Mouse (Mus musculus): ENCODE data around the gene Tcf7l1.

The Tcf7l1 gene

GRCm38 (mm10) chr6:72699467-72700126, 89.5 kb downstream of the Tcf7l1 start:
- no peak for DNase-seq (ENCODE audit: low read depth, low spot score)

- no peak for DNase-seq (ENCODE audit: low read depth, low spot score)
Measured at GRCm38 (mm10) chr6:72698559-72698958, 90.5 kb downstream of the Tcf7l1 start.

DNA sequence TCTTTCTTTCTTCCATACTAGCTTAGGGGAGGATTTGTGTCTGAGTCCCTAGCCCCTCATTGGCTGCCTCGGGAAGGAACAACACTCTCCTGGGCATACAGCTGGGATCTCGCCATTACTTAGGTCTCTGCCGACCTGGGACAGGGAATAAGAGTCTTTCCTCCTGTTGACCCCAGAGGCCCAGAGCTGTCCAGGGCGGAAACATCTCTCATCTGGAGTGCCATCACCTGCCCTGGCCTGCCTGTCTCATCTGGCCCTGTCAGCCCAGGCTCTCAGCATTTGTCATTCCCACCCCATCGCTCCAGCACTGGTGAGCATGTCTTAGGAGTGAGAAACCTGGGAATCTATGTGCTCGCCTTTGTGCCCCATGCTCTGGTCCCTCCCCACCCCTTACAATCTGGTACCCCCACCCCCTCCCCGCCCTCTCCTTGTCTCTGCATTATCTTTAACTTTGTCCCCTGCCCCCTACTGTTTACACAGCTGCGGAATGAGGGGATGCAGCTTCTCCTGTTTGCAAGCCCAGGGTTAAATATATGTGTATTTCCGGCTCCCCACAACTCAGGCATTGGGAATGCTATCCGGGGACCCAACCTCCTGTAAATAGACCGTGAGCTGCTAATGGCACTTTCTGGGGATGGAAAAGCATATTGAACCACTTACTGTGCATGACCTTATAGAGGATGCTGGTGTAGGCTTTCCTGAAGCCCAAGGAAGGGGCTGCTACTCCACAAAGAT, 92.3 kb downstream of the Tcf7l1 start:
- DNase-seq (ENCODE audit: low read depth, low spot score), result no peak

- DNase-seq (ENCODE audit: low read depth, low spot score), result no peak
Measured at GRCm38 (mm10) chr6:72694791-72695204, 94.3 kb downstream of the Tcf7l1 start.

GRCm38 (mm10) chr6:72694047-72694790, 94.8 kb downstream of the Tcf7l1 start:
- no peak for DNase-seq (ENCODE audit: low read depth, low spot score)

- no peak for DNase-seq (ENCODE audit: low read depth, low spot score)
Measured at GRCm38 (mm10) chr6:72692469-72692868, 96.6 kb downstream of the Tcf7l1 start.

DNA sequence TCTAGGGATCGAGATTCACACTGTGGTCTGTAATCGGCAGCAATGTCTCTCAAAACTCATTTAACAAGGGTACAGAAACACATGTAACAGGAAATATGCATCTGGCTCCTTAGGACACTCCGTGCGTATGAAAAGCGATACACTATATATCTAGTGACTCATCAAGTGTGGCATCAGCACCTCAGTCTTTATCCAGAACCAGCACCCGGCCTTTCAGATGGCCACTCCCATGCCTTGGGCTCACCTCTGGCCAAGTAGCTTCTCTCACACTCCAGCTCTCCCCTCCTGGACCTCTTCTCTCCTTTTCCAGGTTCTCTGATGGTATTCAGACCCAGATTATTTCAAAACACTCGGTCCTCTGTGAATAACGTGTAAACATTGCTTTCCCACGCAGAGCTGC, 97.5 kb downstream of the Tcf7l1 start:
- no peak for DNase-seq (ENCODE audit: low read depth, low spot score)

GRCm38 (mm10) chr6:72690595-72690994, 98.5 kb downstream of the Tcf7l1 start:
- DNase-seq (ENCODE audit: low read depth, low spot score), result no peak

GRCm38 (mm10) chr6:72690001-72690400, 99.1 kb downstream of the Tcf7l1 start:
- DNase-seq (ENCODE audit: low read depth, low spot score), result no peak

DNA sequence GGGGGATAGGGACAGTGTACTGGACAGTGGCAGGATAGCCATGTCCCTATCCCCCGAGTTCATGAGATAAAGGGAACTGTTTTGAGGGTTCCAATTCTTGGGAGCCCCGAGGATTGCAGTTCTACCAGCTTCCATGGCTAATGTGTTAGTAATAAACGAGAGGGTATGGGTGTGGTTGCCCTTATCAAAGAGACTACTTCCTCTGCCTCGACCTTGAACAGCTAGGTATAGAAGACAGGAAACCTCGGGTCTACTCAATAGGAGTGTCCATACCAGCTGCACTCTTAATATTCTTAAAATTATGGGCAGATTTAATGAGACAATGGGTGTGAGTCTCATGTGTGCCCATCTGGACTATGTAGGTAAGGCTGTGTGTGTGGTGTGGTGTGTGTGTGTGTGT, 100.0 kb downstream of the Tcf7l1 start:
- no peak for DNase-seq (ENCODE audit: low read depth, low spot score)

- no peak for DNase-seq (ENCODE audit: low read depth, low spot score)
Measured at GRCm38 (mm10) chr6:72685165-72685564, 103.9 kb downstream of the Tcf7l1 start.

DNA sequence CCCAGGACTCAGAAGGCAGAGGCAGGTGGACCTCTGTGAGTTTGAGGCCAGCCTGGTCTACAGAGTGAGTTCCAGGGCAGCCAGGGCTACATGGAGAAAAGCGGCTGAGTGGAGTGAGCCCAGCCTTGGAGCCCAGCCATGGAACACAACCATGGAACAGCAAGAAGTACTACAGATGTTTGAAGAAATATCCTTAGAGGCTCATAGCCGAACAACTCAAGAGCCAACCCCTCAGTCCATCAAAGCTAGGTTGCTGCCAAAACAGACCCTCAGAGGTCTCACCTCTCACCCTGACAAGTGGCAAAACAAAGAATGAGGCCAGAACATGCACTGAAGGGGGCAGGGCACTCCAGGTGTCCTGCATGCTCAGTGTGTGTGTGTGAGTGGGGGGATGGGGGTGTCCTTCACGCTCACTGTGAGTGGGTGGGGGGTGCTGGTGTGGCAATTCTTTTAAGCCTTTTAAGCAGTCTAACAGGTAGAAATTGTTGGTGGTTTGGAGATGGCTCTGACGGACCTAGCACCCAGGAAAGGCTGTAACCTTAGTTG, 104.7 kb downstream of the Tcf7l1 start:
- DNase-seq (ENCODE audit: low read depth, low spot score), result no peak

DNA sequence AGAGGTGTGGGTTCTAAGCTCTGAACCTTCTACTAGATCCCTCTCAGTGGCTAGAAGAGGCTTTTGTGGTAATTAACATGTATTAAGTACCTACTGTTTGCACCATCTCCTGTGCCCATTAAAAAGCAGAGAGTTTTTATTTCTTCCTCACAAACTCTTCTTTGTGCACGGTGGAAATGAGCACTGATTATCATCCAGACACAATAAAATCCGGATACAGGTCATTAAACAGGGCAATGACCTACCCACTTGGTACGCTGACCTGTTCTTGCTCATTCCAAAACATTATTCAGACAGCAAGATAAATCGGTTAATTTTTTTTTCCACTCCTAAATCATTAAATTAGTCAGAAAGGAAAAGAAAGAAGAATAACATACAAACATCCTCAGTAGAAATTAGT, 106.8 kb downstream of the Tcf7l1 start:
- DNase-seq (ENCODE audit: low read depth, low spot score), result no peak

DNA sequence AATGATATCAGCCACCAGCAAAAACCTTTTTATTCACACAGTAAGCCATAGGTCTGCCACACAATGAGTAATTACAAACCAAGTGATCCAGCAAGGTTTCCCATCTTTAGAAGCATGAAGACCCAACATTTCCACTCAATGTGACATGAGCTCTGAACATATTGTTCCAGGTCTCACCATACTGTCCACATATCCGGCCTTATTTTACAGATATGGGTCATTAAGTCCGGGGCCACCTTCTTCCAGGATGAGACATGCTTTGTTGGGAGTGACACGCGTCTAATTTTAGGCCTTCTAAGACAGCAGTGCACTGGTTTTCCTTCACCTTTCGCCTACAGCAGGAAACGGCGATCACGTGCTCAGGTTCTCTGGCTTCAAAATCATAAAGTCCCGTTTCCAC, 108.1 kb downstream of the Tcf7l1 start:
- DNase-seq (ENCODE audit: low read depth, low spot score), result no peak

DNA sequence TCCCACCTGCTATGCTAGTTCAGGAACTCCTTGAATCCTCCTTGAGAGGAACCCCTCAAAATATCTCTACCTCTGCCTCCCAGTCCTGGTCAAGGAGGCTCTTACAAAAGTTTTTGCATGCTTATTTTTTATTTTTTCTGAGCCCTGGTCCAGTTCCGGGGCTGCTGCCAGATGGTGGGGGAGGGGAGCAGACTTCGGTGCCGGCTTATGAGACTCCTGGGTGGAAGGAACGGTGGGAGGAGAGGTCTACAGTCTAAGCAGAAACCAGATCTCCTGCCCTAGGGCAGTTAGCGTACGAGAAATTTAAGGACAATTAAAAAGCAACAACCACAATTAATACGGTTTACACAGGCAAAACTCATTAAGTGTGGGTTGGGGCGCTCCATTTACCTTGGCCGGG, 110.4 kb downstream of the Tcf7l1 start:
- DNase-seq (ENCODE audit: low read depth, low spot score), result no peak

- no peak for DNase-seq (ENCODE audit: low read depth, low spot score)
Measured at GRCm38 (mm10) chr6:72677510-72678220, 111.4 kb downstream of the Tcf7l1 start.

GRCm38 (mm10) chr6:72677079-72677478, 112.0 kb downstream of the Tcf7l1 start:
- DNase-seq (ENCODE audit: low read depth, low spot score), result no peak

DNA sequence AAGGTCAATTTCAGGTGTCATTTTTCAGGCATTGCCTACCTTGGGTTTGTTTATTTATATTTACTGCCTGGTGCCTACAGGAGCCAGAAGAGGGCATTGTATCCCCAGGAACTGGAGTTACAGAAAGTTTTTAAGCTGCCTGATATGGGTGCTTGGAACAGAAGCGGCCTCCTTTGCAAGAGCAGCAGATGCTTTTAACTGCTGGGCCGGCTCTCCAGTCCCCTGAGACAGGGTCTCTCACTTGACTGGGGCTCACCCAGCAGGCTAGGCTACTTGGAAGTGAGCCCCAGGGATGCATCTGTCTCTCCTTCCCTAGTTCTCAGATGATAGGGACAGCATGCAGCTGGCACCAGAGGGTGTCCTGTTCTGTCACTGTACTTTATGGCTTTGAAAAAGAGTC, 112.7 kb downstream of the Tcf7l1 start:
- DNase-seq (ENCODE audit: low read depth, low spot score), result no peak

- no peak for DNase-seq (ENCODE audit: low read depth, low spot score)
Measured at GRCm38 (mm10) chr6:72673751-72674150, 115.3 kb downstream of the Tcf7l1 start.

- DNase-seq (ENCODE audit: low read depth, low spot score), result no peak
Measured at GRCm38 (mm10) chr6:72671129-72671528, 117.9 kb downstream of the Tcf7l1 start.

DNA sequence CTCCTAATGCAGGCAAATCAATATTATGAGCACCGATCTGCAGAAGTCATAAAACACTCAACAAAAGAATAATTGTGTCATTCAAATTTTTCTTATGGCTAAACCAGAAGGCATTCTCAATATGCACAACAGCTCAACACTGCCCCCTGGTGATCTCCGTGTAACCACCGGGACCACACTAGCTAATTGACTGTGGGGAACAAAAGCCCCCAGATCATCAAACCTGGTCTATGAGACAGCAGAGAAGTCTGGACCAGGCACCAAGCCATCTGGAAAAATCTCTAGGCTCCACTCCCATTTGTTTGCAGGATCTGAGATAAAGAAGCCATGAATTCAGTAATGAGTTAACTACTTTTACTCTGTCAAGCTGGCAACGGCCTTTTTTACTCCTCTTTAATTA, 122.0 kb downstream of the Tcf7l1 start:
- peak; percentile 30 for DNase-seq (ENCODE audit: low read depth, low spot score)

- no peak for DNase-seq (ENCODE audit: low read depth, low spot score)
Measured at GRCm38 (mm10) chr6:72664290-72664689, 124.8 kb downstream of the Tcf7l1 start.

Data from brain, embryonic 18.5 days (tissue).